Mouse (Mus musculus) heart, adult 11 months (tissue): ENCODE measurements around the gene Rab40c.
A peak's percentile ranks its signal among the peaks of the same experiment; 100 is the strongest.
"Not testable (repeated sequence)": the region's sequence is repeated elsewhere in the genome, so short reads cannot be mapped to it uniquely, and the experiment has no call there.

Experiments used
- DNase-seq: peaks from one replicate; pipeline ENCODE4 v3.0.0; 2022

Gene Rab40c

GRCm38 (mm10) chr17:25874148-25874720 lies 45.3 kb downstream of the Rab40c start:
- no peak for DNase-seq

GRCm38 (mm10) chr17:25873405-25874147 lies 46.0 kb downstream of the Rab40c start:
- peak; percentile 92 for DNase-seq

- DNase-seq = no peak
These were observed 46.9 kb downstream of the Rab40c start for GRCm38 (mm10) chr17:25872676-25873075.

GRCm38 (mm10) chr17:25871566-25871965 lies 48.0 kb downstream of the Rab40c start:
- not testable (repeated sequence) for DNase-seq

- peak; percentile 87 for DNase-seq
These were observed 49.6 kb downstream of the Rab40c start for GRCm38 (mm10) chr17:25869954-25870353.

- no peak for DNase-seq
These were observed 50.0 kb downstream of the Rab40c start for GRCm38 (mm10) chr17:25869498-25869897.

GRCm38 (mm10) chr17:25868601-25869191 lies 50.8 kb downstream of the Rab40c start, which contains the start of gene Mcrip2:
Gene Mcrip2 (minus strand): TSS chr17:25868764.
- peak; percentile 99 for DNase-seq

GRCm38 (mm10) chr17:25867836-25868600 lies 51.5 kb downstream of the Rab40c start:
- DNase-seq = peak; percentile 98

- no peak for DNase-seq
These were observed 52.1 kb downstream of the Rab40c start for GRCm38 (mm10) chr17:25867509-25867835.

GRCm38 (mm10) chr17:25866172-25866571 lies 53.4 kb downstream of the Rab40c start:
- peak; percentile 96 for DNase-seq

GRCm38 (mm10) chr17:25865288-25865687 lies 54.2 kb downstream of the Rab40c start:
- no peak for DNase-seq

GRCm38 (mm10) chr17:25864311-25864710 lies 55.2 kb downstream of the Rab40c start:
- DNase-seq = no peak

GRCm38 (mm10) chr17:25863681-25864080 lies 55.8 kb downstream of the Rab40c start:
- DNase-seq = no peak

- DNase-seq = no peak
These were observed 57.6 kb downstream of the Rab40c start for GRCm38 (mm10) chr17:25861704-25862612.

- DNase-seq = peak; percentile 99
These were observed 58.5 kb downstream of the Rab40c start, which contains the start of gene Wdr90 for GRCm38 (mm10) chr17:25860832-25861703. Gene Wdr90 (minus strand): TSS chr17:25861501.

GRCm38 (mm10) chr17:25860229-25860628 lies 59.3 kb downstream of the Rab40c start:
- DNase-seq = no peak

GRCm38 (mm10) chr17:25844396-25844901 lies 75.1 kb downstream of the Rab40c start, which contains the start of gene Rhot2:
Gene Rhot2 (minus strand): TSS chr17:25844851.
- DNase-seq = peak; percentile 100

GRCm38 (mm10) chr17:25843636-25844395 lies 75.7 kb downstream of the Rab40c start:
- no peak for DNase-seq

- DNase-seq = no peak
These were observed 76.4 kb downstream of the Rab40c start for GRCm38 (mm10) chr17:25843122-25843521.

- no peak for DNase-seq
These were observed 77.0 kb downstream of the Rab40c start for GRCm38 (mm10) chr17:25842509-25842908.
